Mouse (Mus musculus) limb, embryonic 13.5 days (tissue): ENCODE data around the gene Hist1h4a. TPM values are rescaled to one million over a fixed set of nuclear protein-coding genes. Genes with fewer than 3 reads are reported as not detected.

Experiments used
- ATAC-seq: fragments of 200-750 bp; cut with Nextera tagmentation; 2 replicates; pipeline ENCODE4 v1.8.0; 2017; ENCODE audit warnings: low read depth, moderate number of reproducible peaks, moderate TSS enrichment; ENCODE audit not compliant: low FRiP score
- H3K27ac ChIP-seq: fragments of 300-500 bp; sonication (generic); 2 replicates; pipeline ENCODE4 v1.5.1; 2015; ENCODE audit warnings: inconsistent platforms, mild to moderate bottlenecking, moderate library complexity
- H3K27me3 ChIP-seq: fragments of 300-500 bp; sonication (generic); 2 replicates; pipeline ENCODE4 v1.6.1; 2015; ENCODE audit warnings: mild to moderate bottlenecking, inconsistent platforms
- H3K36me3 ChIP-seq: fragments of 300-500 bp; sonication (generic); 2 replicates; pipeline ENCODE4 v1.6.1; 2015; ENCODE audit warnings: inconsistent platforms, mild to moderate bottlenecking, moderate library complexity
- H3K4me1 ChIP-seq: fragments of 300-500 bp; sonication (generic); 2 replicates; pipeline ENCODE4 v1.6.1; 2015; ENCODE audit warnings: inconsistent platforms
- H3K4me2 ChIP-seq: fragments of 300-500 bp; sonication (generic); replicated peaks from 2 replicates; pipeline ENCODE4 v1.6.1; 2015; ENCODE audit warnings: inconsistent platforms, mild to moderate bottlenecking, moderate library complexity
- H3K4me3 ChIP-seq: fragments of 300-500 bp; sonication (generic); 2 replicates; pipeline ENCODE4 v1.5.1; 2015; ENCODE audit warnings: moderate library complexity, mild to moderate bottlenecking, inconsistent platforms
- H3K9ac ChIP-seq: fragments of 300-500 bp; sonication (generic); 2 replicates; pipeline ENCODE4 v1.6.1; 2015; ENCODE audit warnings: mild to moderate bottlenecking, inconsistent platforms
- H3K9me3 ChIP-seq: fragments of 300-500 bp; sonication (generic); 2 replicates; pipeline ENCODE4 v1.6.1; 2016; ENCODE audit warnings: inconsistent platforms
- WGBS: fragments of 180-500 bp; shearing (Covaris S2); methylation state at CpG from one replicate; pipeline ENCODE4 v1.1.7; 2015; 5-methylcytosine and 5-hydroxymethylcytosine counted together
- microRNA-seq: library from miRNA; unstranded; fragments of <30 nt; microRNA quantifications from one replicate; pipeline ENCODE4, GENCODE M21; 2016
- polyA plus RNA-seq: library from polyadenylated mRNA; unstranded; fragments of >200 nt; fragmentation: Nextera tagmentation; extraction: Ambion mirVana; gene quantifications from 2 replicates; pipeline ENCODE4 v1.2.1, GENCODE M21; 2015

The Hist1h4a gene
- polyA plus RNA-seq, 1 experiment from 2014 or later, result 0.65 TPM

GRCm38 (mm10) chr13:23716261-23717042, 44.6 kb downstream of the Hist1h4a start:
- Histone ChIP-seq H3K27me3 (no peaks in the 10 kb centered on the region), H3K27ac (no peak overlapping the region), H3K4me3 (no peak overlapping the region), H3K4me1 (peaks cover 15% of the 10 kb centered on the region), H3K9ac (no peak overlapping the region), H3K9me3 (no peaks in the 10 kb centered on the region), H3K4me2 (no peak overlapping the region), H3K36me3 (no peaks in the 10 kb centered on the region)
- ATAC-seq, result no peak
- 85% methylated on average over 5 of the region's 5 CpGs for WGBS

Small RNAs within 50 kb of the gene (microRNA-seq; reads per million reads assigned to microRNA genes)
- gene Gm44314, result not detected
- gene Gm44484, result not detected

Other genes with a start within 250 kb of the Hist1h4a start
- gene Hist1h4h, start 230.2 kb downstream of the Hist1h4a start, polyA plus RNA-seq, result 4.1 and 8.4 TPM in 2 replicates
- gene Hist1h2af, start 227.3 kb downstream of the Hist1h4a start, polyA plus RNA-seq, result 9.3 and 10.0 TPM in 2 replicates
- 9.8 and 10.9 TPM in 2 replicates for gene Hist1h3g, start 225.8 kb downstream of the Hist1h4a start, polyA plus RNA-seq
- 0.74 and 1.0 TPM in 2 replicates for gene Hist1h2bh, start 217.8 kb downstream of the Hist1h4a start, polyA plus RNA-seq
- gene Hist1h3f, start 217.2 kb downstream of the Hist1h4a start, polyA plus RNA-seq, result 1.5 and 1.7 TPM in 2 replicates
- 1.0 and 1.9 TPM in 2 replicates for gene Hist1h4f, start 209.6 kb downstream of the Hist1h4a start, polyA plus RNA-seq
- 0.46 and 0.51 TPM in 2 replicates for gene Hist1h1d, start 208.0 kb downstream of the Hist1h4a start, polyA plus RNA-seq
- 8.2 and 8.9 TPM in 2 replicates for gene Hist1h3e, start 198.9 kb downstream of the Hist1h4a start, polyA plus RNA-seq
- 110 and 115 TPM in 2 replicates for gene Hist1h2ae, start 190.0 kb downstream of the Hist1h4a start, polyA plus RNA-seq
- 11.2 and 14.4 TPM in 2 replicates for gene Hist1h2bg, start 189.8 kb downstream of the Hist1h4a start, polyA plus RNA-seq
- gene Hist1h2bf, start 187.0 kb downstream of the Hist1h4a start, polyA plus RNA-seq, result 9.1 and 16.5 TPM in 2 replicates
- gene Hist1h2ad, start 186.8 kb downstream of the Hist1h4a start, polyA plus RNA-seq, result 1.0 and 3.0 TPM in 2 replicates
- 7.8 and 8.4 TPM in 2 replicates for gene Hist1h3d, start 185.5 kb downstream of the Hist1h4a start, polyA plus RNA-seq
- gene Hist1h4d, start 179.6 kb downstream of the Hist1h4a start, polyA plus RNA-seq, result 126 and 130 TPM in 2 replicates
- gene Hist1h2be, start 140.1 kb downstream of the Hist1h4a start, polyA plus RNA-seq, result 2.0 and 2.5 TPM in 2 replicates
- 19.9 and 21.1 TPM in 2 replicates for gene Hist1h1e, start 138.7 kb downstream of the Hist1h4a start, polyA plus RNA-seq
- gene Hist1h2ac, start 77.3 kb downstream of the Hist1h4a start, polyA plus RNA-seq, result 1.00 and 1.3 TPM in 2 replicates
- gene Hist1h2bc, start 77.0 kb downstream of the Hist1h4a start, polyA plus RNA-seq, result 35.3 and 35.7 TPM in 2 replicates
- gene Hist1h1t, start 65.4 kb downstream of the Hist1h4a start, polyA plus RNA-seq, result 0.36 and 0.43 TPM in 2 replicates
- gene Hist1h4c, start 62.8 kb downstream of the Hist1h4a start, polyA plus RNA-seq, result 9.0 and 10.3 TPM in 2 replicates
- 5.2 and 5.5 TPM in 2 replicates for gene Hfe, start 50.4 kb downstream of the Hist1h4a start, polyA plus RNA-seq
- gene Hist1h1c, start 22.4 kb downstream of the Hist1h4a start, polyA plus RNA-seq, result 22.0 and 23.8 TPM in 2 replicates
- gene Hist1h3c, start 15.6 kb downstream of the Hist1h4a start, polyA plus RNA-seq, result 17.7 and 20.6 TPM in 2 replicates
- gene Hist1h2bb, start 14.5 kb downstream of the Hist1h4a start, polyA plus RNA-seq, result 2.2 and 3.1 TPM in 2 replicates
- 47.8 and 56.8 TPM in 2 replicates for gene Hist1h2ab, start 10.1 kb downstream of the Hist1h4a start, polyA plus RNA-seq
- gene Hist1h3b, start 9.0 kb downstream of the Hist1h4a start, polyA plus RNA-seq, result 14.7 and 16.3 TPM in 2 replicates
- 7.2 and 13.5 TPM in 2 replicates for gene Hist1h4b, start 4.2 kb downstream of the Hist1h4a start, polyA plus RNA-seq
- 11.8 and 14.9 TPM in 2 replicates for gene Hist1h3a, start 1.2 kb upstream of the Hist1h4a start, polyA plus RNA-seq
- gene Hist1h1a, start 2.4 kb upstream of the Hist1h4a start, polyA plus RNA-seq, result 4.3 and 6.0 TPM in 2 replicates
- not detected in 2 replicates for gene Trim38, start 8.7 kb upstream of the Hist1h4a start, polyA plus RNA-seq
- not detected in 2 replicates for gene Slc17a2, start 45.8 kb upstream of the Hist1h4a start, polyA plus RNA-seq
- 0.20 and 0.29 TPM in 2 replicates for gene Slc17a3, start 78.2 kb upstream of the Hist1h4a start, polyA plus RNA-seq
- not detected in 2 replicates for gene Slc17a1, start 106.5 kb upstream of the Hist1h4a start, polyA plus RNA-seq
- 0.06 TPM in 1 of 2 replicates, not detected in the other for gene Slc17a4, start 153.8 kb upstream of the Hist1h4a start, polyA plus RNA-seq
- gene Hist1h2ba, start 172.9 kb upstream of the Hist1h4a start, polyA plus RNA-seq, result not detected in 2 replicates
- not detected in 2 replicates for gene Hist1h2aa, start 173.2 kb upstream of the Hist1h4a start, polyA plus RNA-seq
- gene Scgn, start 230.0 kb upstream of the Hist1h4a start, polyA plus RNA-seq, result 0.27 TPM in 1 of 2 replicates, not detected in the other